Mouse (Mus musculus): Measurements from ENCODE around the gene Ston2. TPM values are rescaled to one million over a fixed set of nuclear protein-coding genes. Genes with fewer than 3 reads are reported as not detected.
A peak's percentile ranks its signal among the peaks of the same experiment; 100 is the strongest.

The Ston2 gene
- polyA plus RNA-seq, 1 experiment from 2014 or later, result 14.2 TPM

DNA sequence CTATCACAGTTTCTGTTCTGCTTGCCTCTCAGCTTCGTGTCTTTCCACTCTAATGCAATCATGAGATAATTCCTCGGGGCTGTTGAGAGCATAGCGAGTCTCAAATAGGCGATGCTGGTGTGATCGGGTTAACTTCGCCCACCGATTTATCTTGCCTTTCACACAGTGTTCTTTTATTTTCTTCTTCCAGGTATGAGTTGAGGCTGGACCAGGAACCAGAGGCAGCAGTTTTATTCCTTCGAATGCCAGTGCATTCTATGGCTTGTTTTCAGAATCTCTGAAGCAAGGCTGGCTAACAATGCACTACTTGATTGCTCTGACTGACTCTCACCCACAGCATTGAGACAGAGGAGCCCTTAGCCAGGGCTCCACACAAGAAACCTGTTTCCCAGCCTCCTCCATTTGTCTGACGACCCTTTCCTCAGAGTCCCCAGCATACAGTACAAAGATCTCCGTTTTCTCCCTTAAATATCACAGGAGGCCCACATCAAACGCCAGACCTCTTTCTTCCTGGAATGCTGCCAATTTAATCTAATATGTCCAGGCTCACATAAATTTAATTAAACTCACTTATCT, 103.3 kb downstream of the Ston2 start:
- H3K4me1 ChIP-seq, result peaks cover 51% of the 10 kb centered on the region
- ATAC-seq (ENCODE audit: low FRiP score), result peak; percentile 44
- 12% methylated on average over 11 of the region's 11 CpGs for WGBS
- peak overlapping the region; percentile 23 for H3K4me3 ChIP-seq (replicated peaks)
- H3K9ac ChIP-seq, result peak overlapping the region; percentile 33
- no peaks in the 10 kb centered on the region for H3K9me3 ChIP-seq
- no peaks in the 10 kb centered on the region for H3K36me3 ChIP-seq (replicated peaks)
- H3K27ac ChIP-seq, result peak overlapping the region; percentile 95
- H3K4me2 ChIP-seq, result peak overlapping the region; percentile 58
- H3K27me3 ChIP-seq, result no peaks in the 10 kb centered on the region

DNA sequence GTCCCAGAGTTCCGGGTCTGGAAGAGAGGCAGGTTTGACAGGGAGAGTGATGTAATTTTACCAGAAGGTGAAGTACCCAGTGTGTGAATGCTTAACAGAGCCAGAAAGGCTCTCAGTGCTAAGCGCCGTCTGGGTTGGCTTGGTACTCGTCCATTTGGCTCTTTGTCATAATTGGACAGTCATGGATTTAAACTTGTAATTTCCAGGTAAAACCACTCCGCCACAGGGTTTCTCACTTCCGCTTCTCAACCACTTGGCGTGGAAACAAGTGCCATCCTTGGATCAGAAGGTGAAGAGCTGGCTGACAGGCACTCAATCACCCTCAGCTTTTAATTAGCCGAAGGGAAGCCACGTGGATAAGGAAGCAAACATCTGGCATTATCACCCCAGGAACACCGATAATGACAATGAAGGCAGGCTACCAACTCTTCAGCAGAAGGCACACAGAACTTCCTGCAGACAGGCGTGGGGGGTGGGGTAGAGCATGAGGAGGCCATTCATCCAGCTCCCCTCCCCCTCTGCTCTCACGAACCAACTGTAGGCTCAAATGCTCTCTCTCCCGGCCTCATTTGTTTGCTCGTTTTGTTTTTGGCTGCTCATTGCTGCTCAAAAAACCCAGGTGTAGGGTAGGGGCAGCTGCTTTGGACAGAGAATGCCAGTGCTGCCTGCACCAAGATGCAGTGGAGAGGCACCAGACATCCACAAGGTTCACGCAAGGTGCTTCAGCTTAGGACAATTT, 103.9 kb downstream of the Ston2 start:
- H3K27ac ChIP-seq, result peak overlapping the region; percentile 95
- peak; percentile 81 for ATAC-seq (ENCODE audit: low FRiP score)
- H3K9ac ChIP-seq, result peak overlapping the region; percentile 33
- peak overlapping the region; percentile 23 for H3K4me3 ChIP-seq (replicated peaks)
- H3K4me1 ChIP-seq, result peaks cover 57% of the 10 kb centered on the region
- no peaks in the 10 kb centered on the region for H3K36me3 ChIP-seq (replicated peaks)
- H3K27me3 ChIP-seq, result no peaks in the 10 kb centered on the region
- no peaks in the 10 kb centered on the region for H3K9me3 ChIP-seq
- 8% methylated on average over 15 of the region's 15 CpGs for WGBS
- peak overlapping the region; percentile 58 for H3K4me2 ChIP-seq

DNA sequence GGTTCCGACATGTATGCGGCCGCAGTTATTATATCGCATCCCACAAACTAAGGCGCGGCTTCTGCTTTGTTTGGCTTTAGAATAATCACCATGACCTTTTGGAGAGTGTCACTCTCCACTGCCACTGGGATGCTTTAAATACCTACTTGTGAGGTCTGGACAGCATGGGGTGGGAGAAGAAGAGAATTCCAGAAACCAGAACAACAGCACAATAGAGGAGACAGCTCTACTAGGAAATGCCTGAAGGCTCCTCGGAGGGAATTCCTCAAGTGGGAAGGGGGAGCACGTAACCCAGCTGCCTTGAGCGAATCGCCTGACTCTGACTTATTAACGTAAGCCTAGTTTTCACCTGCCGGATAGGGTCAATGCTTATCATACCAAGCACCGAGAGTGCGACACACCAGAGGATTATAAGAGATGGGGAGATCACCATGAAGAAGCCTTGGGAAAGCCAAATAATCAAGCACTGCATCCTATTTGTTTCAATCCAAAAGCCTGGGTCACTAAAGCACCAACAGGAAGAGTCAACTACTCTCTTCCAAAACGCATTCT, 104.6 kb downstream of the Ston2 start:
- H3K36me3 ChIP-seq (replicated peaks), result no peaks in the 10 kb centered on the region
- H3K4me2 ChIP-seq, result peak overlapping the region; percentile 58
- H3K9ac ChIP-seq, result no peak overlapping the region
- 18% methylated on average over 15 of the region's 15 CpGs for WGBS
- no peak for ATAC-seq (ENCODE audit: low FRiP score)
- H3K27ac ChIP-seq, result peak overlapping the region; percentile 95
- peak overlapping the region; percentile 23; the same call in 1 of the 2 replicates for H3K4me3 ChIP-seq (replicated peaks)
- no peaks in the 10 kb centered on the region for H3K9me3 ChIP-seq
- H3K27me3 ChIP-seq, result no peaks in the 10 kb centered on the region
- H3K4me1 ChIP-seq, result peaks cover 64% of the 10 kb centered on the region

DNA sequence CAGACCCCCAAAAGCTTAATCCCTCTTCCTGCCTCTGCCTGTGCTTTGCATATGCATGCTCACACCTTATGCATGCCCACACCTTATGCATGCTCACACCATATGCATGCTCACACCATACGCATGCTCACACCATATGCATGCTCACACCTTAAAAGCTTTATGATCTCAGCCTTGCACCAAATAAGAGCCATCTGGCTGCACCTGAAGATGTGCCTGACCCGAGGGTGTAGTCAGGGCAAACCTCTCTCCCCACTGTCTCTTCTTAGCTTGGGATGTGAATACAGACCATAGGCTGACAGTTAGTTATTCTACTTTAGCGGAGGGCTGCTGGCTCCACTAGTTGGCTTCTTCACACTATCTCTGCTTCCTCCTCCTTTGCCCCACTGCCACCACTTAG, 105.1 kb downstream of the Ston2 start:
- 51% methylated on average over 3 of the region's 3 CpGs for WGBS
- H3K27me3 ChIP-seq, result no peaks in the 10 kb centered on the region
- peak overlapping the region; percentile 95 for H3K27ac ChIP-seq
- H3K9me3 ChIP-seq, result no peaks in the 10 kb centered on the region
- peaks cover 65% of the 10 kb centered on the region for H3K4me1 ChIP-seq
- peak overlapping the region; percentile 58 for H3K4me2 ChIP-seq
- H3K36me3 ChIP-seq (replicated peaks), result no peaks in the 10 kb centered on the region
- H3K4me3 ChIP-seq (replicated peaks), result 0 out of 2 replicates have a peak overlapping the region, but pooled peaks have one; percentile 23
- H3K9ac ChIP-seq, result no peak overlapping the region
- ATAC-seq (ENCODE audit: low FRiP score), result no peak

DNA sequence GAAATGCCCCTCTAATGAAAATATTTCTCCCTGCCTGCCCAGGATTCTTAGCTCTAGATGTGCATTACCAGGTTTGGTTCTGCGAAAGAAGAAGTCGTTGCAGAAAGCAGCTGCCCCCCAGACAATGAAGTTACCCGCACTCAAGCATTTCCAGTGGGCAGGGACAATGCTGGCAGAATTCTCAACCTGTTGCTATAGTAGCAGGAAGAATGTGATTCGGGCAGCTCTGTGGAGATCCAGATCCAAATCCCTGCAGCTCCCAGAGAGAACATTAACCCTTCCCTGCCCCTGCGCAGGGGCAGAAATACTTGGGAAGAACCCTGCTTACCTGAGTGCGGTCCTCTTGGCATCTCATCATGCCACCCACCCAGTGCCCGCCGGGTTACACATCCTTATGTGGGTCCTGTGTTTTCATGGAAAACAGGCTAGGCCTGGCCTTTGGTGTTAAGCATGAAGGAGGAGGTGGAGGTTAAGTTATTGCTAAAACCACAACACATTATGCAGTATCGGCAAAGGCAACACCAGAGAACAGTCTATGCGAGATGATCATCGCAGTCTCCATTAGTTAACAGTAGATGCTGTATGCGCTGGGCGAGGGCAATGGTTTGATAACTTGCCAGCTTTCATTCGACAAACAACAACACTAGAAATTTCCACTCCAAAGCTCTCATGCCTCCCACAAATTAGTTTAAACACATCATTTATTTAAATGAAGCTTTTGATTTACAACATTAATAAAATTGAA, 108.7 kb downstream of the Ston2 start:
- Histone ChIP-seq H3K4me2 (peak overlapping the region; percentile 29), H3K36me3 (replicated peaks) (no peaks in the 10 kb centered on the region), H3K4me1 (peaks cover 47% of the 10 kb centered on the region), H3K27me3 (no peaks in the 10 kb centered on the region), H3K9ac (no peak overlapping the region), H3K9me3 (no peaks in the 10 kb centered on the region), H3K4me3 (replicated peaks) (no peak overlapping the region), H3K27ac (peak overlapping the region; percentile 81)
- ATAC-seq (ENCODE audit: low FRiP score), result peak; percentile 73
- 22% methylated on average over 14 of the region's 14 CpGs for WGBS

DNA sequence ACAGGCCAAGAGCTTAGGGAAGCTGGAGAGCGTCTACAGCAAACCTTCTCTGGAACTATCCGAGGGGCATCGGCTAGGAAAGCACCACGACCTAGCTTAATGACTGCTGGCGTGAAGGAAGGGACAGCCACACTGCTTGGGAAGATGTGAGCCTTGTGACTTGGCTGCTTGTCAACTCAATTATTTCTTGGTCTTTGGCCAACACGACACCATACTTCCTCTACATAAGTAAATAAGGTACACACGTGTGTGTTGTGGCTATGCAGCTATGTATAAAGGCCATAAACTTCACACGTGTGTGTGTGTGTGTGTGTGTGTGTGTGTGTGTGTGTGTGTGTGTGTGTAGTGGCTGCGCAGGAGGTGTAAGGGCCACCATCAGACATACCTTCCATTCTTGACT, 112.2 kb downstream of the Ston2 start:
- H3K27ac ChIP-seq, result no peak overlapping the region
- no peaks in the 10 kb centered on the region for H3K36me3 ChIP-seq (replicated peaks)
- 85% methylated on average over 9 of the region's 9 CpGs for WGBS
- no peaks in the 10 kb centered on the region for H3K9me3 ChIP-seq
- no peak overlapping the region for H3K9ac ChIP-seq
- no peaks in the 10 kb centered on the region for H3K27me3 ChIP-seq
- H3K4me2 ChIP-seq, result no peak overlapping the region
- no peak for ATAC-seq (ENCODE audit: low FRiP score)
- H3K4me3 ChIP-seq (replicated peaks), result no peak overlapping the region
- peaks cover 25% of the 10 kb centered on the region for H3K4me1 ChIP-seq

DNA sequence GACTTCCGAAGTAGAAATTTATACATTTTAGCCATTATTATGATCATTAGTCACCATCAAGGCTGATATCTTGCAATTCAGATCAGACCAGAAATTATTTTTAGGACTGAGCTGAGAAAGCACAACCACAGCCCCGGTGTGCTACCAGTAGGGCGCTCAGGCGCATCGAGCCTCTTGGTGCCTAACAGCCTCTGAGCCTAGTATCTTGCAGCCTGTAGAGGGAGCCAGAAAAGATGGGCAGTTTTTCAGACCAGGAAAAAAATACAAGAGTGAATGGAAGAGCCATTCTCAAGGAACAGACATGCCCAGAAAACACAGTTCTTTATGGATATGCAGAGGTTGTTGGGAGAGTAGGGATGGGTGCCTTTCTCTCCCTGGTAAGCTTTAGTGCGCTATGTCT, 115.0 kb downstream of the Ston2 start:
- Histone ChIP-seq H3K4me3 (replicated peaks) (no peak overlapping the region), H3K4me2 (no peak overlapping the region), H3K9ac (no peak overlapping the region), H3K9me3 (no peaks in the 10 kb centered on the region), H3K27ac (no peak overlapping the region), H3K36me3 (replicated peaks) (no peaks in the 10 kb centered on the region), H3K27me3 (no peaks in the 10 kb centered on the region), H3K4me1 (0 out of 2 replicates have a peak, but pooled peaks cover 5% of the 10 kb centered on the region)
- whole genome bisulfite sequencing, result 88% methylated on average over 6 of the region's 6 CpGs
- ATAC-seq (ENCODE audit: low FRiP score), result no peak

DNA sequence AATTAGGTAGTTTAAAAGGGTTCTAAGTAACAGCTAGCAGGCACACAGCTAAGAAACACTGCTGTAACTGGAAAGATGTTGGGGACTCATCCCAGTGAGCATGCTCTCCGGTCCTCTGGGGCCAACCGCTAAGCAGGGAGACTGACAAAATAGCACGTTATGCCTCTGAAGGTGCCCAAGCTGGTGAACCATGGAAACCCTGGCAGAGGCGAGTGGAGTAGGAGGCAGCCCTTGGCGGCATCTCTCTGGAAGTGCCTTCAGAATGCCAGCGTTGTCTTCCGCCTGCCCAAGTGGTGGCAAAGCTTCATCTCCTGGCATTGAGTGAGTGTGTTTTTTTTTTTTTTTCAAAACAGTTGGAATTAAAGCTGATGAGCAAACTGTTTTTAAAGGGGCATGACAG, 115.7 kb downstream of the Ston2 start:
- WGBS, result 89% methylated on average over 7 of the region's 7 CpGs
- Histone ChIP-seq H3K27ac (no peak overlapping the region), H3K4me3 (replicated peaks) (no peak overlapping the region), H3K27me3 (no peaks in the 10 kb centered on the region), H3K9ac (no peak overlapping the region), H3K36me3 (replicated peaks) (no peaks in the 10 kb centered on the region), H3K4me1 (peaks cover 7% of the 10 kb centered on the region; the same call in 1 of the 2 replicates), H3K4me2 (no peak overlapping the region), H3K9me3 (no peaks in the 10 kb centered on the region)
- no peak for ATAC-seq (ENCODE audit: low FRiP score)

DNA sequence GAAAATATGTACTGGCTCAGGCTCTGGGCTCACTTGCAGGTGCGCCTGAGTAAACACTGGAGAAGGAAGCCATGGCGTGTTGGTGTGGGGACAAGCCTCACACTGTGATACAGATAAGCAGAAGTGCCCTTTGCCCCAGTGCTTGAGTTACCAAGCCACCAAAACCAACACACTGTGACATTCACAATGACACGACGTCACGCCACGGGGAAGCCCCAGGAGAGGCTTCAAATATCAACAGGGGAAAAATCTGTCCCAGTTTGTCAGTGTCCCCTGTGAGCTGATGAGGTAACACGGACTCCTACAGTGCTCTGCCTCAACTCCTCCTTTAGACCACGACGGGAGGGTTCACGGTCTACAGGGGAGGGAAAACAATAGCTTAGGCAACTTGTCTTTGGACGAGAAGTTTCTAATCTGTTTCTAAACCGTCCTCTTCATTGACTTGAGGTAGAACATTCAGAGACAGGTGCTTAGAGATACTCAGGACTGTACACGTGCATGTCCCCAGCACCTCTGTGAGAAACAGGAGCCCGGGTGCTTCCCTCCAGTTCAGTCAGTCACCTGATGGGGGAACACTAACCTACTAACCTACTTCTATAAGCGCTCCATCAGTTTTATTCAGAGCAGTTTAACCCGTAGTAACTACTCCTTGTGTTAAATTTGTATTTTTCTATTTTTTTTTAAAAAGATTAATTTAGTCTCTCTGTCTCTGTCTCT, 119.5 kb downstream of the Ston2 start:
- WGBS, result 80% methylated on average over 16 of the region's 16 CpGs
- H3K27ac ChIP-seq, result no peak overlapping the region
- H3K27me3 ChIP-seq, result no peaks in the 10 kb centered on the region
- no peaks in the 10 kb centered on the region for H3K36me3 ChIP-seq (replicated peaks)
- H3K4me3 ChIP-seq (replicated peaks), result no peak overlapping the region
- H3K4me2 ChIP-seq, result no peak overlapping the region
- H3K4me1 ChIP-seq, result peaks cover 3% of the 10 kb centered on the region; the same call in 1 of the 2 replicates
- H3K9me3 ChIP-seq, result no peaks in the 10 kb centered on the region
- no peak overlapping the region for H3K9ac ChIP-seq
- no peak for ATAC-seq (ENCODE audit: low FRiP score)

DNA sequence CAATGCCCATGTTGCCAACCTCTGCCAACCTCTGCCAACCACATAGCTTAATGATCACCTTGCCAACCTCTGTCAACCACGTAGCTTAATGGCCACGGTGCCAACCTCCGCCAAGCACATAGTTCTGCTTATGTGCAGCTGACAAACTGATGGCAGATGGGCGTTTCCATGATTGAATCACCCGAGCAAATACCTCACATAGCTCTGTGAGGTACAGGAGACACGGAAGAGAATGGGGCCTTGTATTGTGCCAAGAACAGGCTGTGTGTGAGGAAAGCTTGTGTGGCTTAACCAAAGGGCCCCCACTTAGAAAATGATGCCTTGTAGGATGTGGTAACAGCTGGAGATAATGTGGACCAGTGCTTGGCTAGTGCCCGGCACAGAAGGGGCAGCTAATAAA, 120.4 kb downstream of the Ston2 start:
- no peak overlapping the region for H3K27ac ChIP-seq
- H3K9me3 ChIP-seq, result no peaks in the 10 kb centered on the region
- H3K4me1 ChIP-seq, result peaks cover 3% of the 10 kb centered on the region; the same call in 1 of the 2 replicates
- H3K36me3 ChIP-seq (replicated peaks), result no peaks in the 10 kb centered on the region
- no peak overlapping the region for H3K4me2 ChIP-seq
- no peak for ATAC-seq (ENCODE audit: low FRiP score)
- H3K9ac ChIP-seq, result no peak overlapping the region
- no peaks in the 10 kb centered on the region for H3K27me3 ChIP-seq
- WGBS, result 85% methylated on average over 7 of the region's 7 CpGs
- no peak overlapping the region for H3K4me3 ChIP-seq (replicated peaks)

DNA sequence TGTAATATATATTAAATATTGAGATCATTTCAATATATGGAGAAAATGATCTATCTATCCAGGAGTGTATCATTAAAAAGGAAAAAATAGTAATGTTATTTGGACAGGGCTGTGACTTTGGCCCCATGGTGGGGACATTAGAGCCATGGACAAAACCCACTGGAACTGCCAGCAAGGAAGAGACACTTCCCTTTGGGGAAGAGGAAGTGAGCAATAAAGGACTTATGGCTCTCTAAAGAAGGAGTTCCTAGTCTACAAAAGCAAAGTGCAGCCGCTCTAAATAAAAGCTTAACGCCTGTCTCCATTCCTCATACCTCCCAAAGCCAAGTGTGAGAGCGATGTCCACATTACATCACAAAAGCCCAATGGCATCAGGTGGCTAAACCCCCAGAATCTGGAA, 121.6 kb downstream of the Ston2 start:
- no peak for ATAC-seq (ENCODE audit: low FRiP score)
- Histone ChIP-seq H3K27ac (no peak overlapping the region), H3K4me1 (peaks cover 3% of the 10 kb centered on the region; the same call in 1 of the 2 replicates), H3K27me3 (no peaks in the 10 kb centered on the region), H3K4me2 (no peak overlapping the region), H3K9ac (no peak overlapping the region), H3K4me3 (replicated peaks) (no peak overlapping the region), H3K9me3 (no peaks in the 10 kb centered on the region), H3K36me3 (replicated peaks) (no peaks in the 10 kb centered on the region)
- WGBS, result 96% methylated on average over 3 of the region's 3 CpGs

DNA sequence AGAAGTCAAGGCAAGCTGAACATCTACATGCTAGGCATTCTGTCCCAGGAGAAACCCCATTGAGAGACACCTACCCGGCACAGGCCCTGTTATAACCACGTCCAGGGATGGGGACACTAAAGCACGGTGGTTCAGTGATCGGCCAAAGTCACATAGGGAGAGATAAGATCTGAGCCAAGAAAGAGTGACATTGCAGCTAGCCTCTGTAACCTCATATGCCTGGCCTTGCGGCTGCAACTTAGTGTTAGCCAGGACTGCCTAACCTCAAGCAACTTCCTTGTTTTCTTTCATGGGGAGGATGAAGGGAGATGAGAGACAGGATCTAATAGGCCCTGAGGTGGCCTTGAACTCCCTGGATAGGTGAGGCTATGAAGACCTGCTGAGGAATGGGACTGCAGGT, 122.8 kb downstream of the Ston2 start:
- Histone ChIP-seq H3K27me3 (no peaks in the 10 kb centered on the region), H3K4me2 (no peak overlapping the region), H3K9ac (no peak overlapping the region), H3K4me3 (replicated peaks) (no peak overlapping the region), H3K9me3 (no peaks in the 10 kb centered on the region), H3K36me3 (replicated peaks) (no peaks in the 10 kb centered on the region), H3K4me1 (peaks cover 3% of the 10 kb centered on the region; the same call in 1 of the 2 replicates), H3K27ac (no peak overlapping the region)
- ATAC-seq (ENCODE audit: low FRiP score), result no peak
- 94% methylated on average over 5 of the region's 5 CpGs for WGBS
